9 mouse cellular contexts compared by ENCODE assay signal in the genomic region with DNA sequence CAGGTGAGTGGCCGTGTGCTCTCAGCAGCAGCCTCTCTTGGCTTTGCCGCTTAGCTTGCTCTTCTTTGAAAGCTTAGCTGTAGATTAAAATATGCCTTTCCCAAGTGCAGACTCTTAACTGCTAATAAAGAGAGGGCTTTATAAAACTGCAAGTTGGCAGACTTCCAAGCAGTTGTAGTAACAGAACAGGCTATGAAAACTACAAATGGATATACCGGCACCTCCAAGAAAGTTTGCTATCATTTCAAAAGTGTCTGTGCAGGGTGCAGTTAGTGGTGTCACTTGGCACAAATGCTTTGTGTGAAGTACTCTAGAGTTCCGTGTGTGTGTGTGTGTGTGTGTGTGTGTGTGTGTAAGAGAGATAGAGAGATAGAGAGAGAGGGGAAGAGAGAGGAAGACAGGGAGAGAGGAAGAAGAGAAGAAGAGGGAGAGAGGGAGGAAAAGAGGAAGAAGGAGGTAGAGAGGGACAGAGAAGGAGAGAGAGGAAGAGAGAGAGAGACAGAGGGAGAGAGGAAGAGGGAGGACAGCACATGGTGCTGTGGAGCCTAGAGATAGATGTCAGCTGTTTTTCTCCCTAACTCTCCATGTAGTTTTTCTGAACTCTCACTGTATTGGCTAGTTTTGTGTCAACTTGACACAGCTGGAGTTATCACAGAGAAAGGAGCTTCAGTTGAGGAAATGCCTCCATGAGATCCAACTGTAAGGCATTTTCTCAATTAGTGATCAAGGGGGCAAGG. TPM values are rescaled to one million over a fixed set of nuclear protein-coding genes. Genes with fewer than 3 reads are reported as not detected.
DNase-seq lines count a peak whose midpoint lies in the region; ATAC-seq and TF ChIP-seq lines count a peak whose summit lies in the region.
"Had no signal": no experiment of that assay in that cellular context is flagged by ENCODE, and none has a peak within 500 bp of the region (broad histone marks: within the 10 kb centered on the region; RNA-seq: fewer than 3 reads in every experiment).

No protein-coding gene starts in this region.

- no peak for TF ChIP-seq CTCF in kidney, postnatal 0 days (IDR thresholded peaks at IDR 0.05; ENCODE audit: low read depth)
- TF ChIP-seq CTCF in lung, postnatal 0 days (IDR thresholded peaks at IDR 0.05), result no peak

- H3K9ac ChIP-seq in kidney, postnatal 0 days (ENCODE audit: low read depth, low read length), result peak overlapping the region; percentile 46; the same call in 1 of the 2 replicates
- no peak overlapping the region for H3K9ac ChIP-seq in lung, postnatal 0 days (replicated peaks; ENCODE audit: low read depth)
- no peak overlapping the region; the same call in 1 of the 2 replicates for H3K9ac ChIP-seq in forebrain, embryonic 13.5 days
- H3K9ac ChIP-seq: hindbrain, embryonic 15.5 days had no signal

- peak overlapping the region; percentile 30 for H3K4me3 ChIP-seq in kidney, postnatal 0 days (replicated peaks; ENCODE audit: low read depth, low read length)
- H3K4me3 ChIP-seq in brown adipose tissue, adult 24 weeks (ENCODE audit: insufficient read depth, low read depth, low read length), result peak overlapping the region; percentile 71
- H3K4me3 ChIP-seq in lung, postnatal 0 days (ENCODE audit: low read depth, low read length), result peak overlapping the region; percentile 49
- no peak overlapping the region for H3K4me3 ChIP-seq in forebrain, embryonic 13.5 days
- H3K4me3 ChIP-seq: hindbrain, embryonic 15.5 days had no signal

- H3K27me3 ChIP-seq in kidney, postnatal 0 days (ENCODE audit: insufficient read depth, low read length), result no peaks in the 10 kb centered on the region
- no peaks in the 10 kb centered on the region for H3K27me3 ChIP-seq in lung, postnatal 0 days (replicated peaks; ENCODE audit: insufficient read depth, low read length)
- no peaks in the 10 kb centered on the region for H3K27me3 ChIP-seq in forebrain, embryonic 13.5 days
- H3K27me3 ChIP-seq: hindbrain, embryonic 15.5 days had no signal

- peaks cover 3% of the 10 kb centered on the region; the same call in 1 of the 2 replicates for H3K4me1 ChIP-seq in kidney, postnatal 0 days (replicated peaks; ENCODE audit: insufficient read depth, low read length)
- H3K4me1 ChIP-seq in brown adipose tissue, adult 24 weeks (ENCODE audit: control insufficient read depth, insufficient read depth, insufficient read length, low read length), result peaks cover 3% of the 10 kb centered on the region
- H3K4me1 ChIP-seq in lung, postnatal 0 days (ENCODE audit: insufficient read depth, low read depth, low read length), result no peaks in the 10 kb centered on the region
- peaks cover 5% of the 10 kb centered on the region; the same call in 1 of the 2 replicates for H3K4me1 ChIP-seq in forebrain, embryonic 13.5 days
- H3K4me1 ChIP-seq: hindbrain, embryonic 15.5 days had no signal

- H3K27ac ChIP-seq in kidney, postnatal 0 days, result peak overlapping the region; percentile 77
- peak overlapping the region; percentile 89 for H3K27ac ChIP-seq in brown adipose tissue, adult 24 weeks (replicated peaks; ENCODE audit: low read depth, low read length)
- peak overlapping the region; percentile 69 for H3K27ac ChIP-seq in lung, postnatal 0 days (ENCODE audit: low read length)
- no peak overlapping the region for H3K27ac ChIP-seq in forebrain, embryonic 13.5 days
- H3K27ac ChIP-seq: hindbrain, embryonic 15.5 days had no signal

- no peak for ATAC-seq in kidney, postnatal 0 days (replicated peaks; ENCODE audit: low FRiP score, low read depth)
- 0 out of 2 replicates have a peak, but pooled peaks have one; percentile 8 for ATAC-seq in lung, postnatal 0 days
- ATAC-seq in forebrain, embryonic 13.5 days, result no peak

- 33% methylated on average over 4 of the region's 4 CpGs for WGBS in kidney, postnatal 0 days
- WGBS in lung, postnatal 0 days, result 7% methylated on average over 4 of the region's 4 CpGs
- WGBS in forebrain, embryonic 13.5 days, result 55% methylated on average over 4 of the region's 4 CpGs

- no peaks in the 10 kb centered on the region for H3K36me3 ChIP-seq in kidney, postnatal 0 days (ENCODE audit: insufficient read depth, low read length)
- H3K36me3 ChIP-seq in lung, postnatal 0 days (ENCODE audit: insufficient read depth, low read length), result no peaks in the 10 kb centered on the region
- no peaks in the 10 kb centered on the region for H3K36me3 ChIP-seq in forebrain, embryonic 13.5 days (ENCODE audit: poor library complexity, severe bottlenecking)
- H3K36me3 ChIP-seq: hindbrain, embryonic 15.5 days had no signal

- H3K9me3 ChIP-seq in kidney, postnatal 0 days (replicated peaks; ENCODE audit: low read length), result no peaks in the 10 kb centered on the region
- H3K9me3 ChIP-seq in lung, postnatal 0 days (ENCODE audit: low read length), result no peaks in the 10 kb centered on the region
- no peaks in the 10 kb centered on the region for H3K9me3 ChIP-seq in forebrain, embryonic 13.5 days (replicated peaks)
- H3K9me3 ChIP-seq: hindbrain, embryonic 15.5 days had no signal

- TF ChIP-seq EP300 in lung, postnatal 0 days (IDR thresholded peaks at IDR 0.05), result no peak

- H3K4me2 ChIP-seq in kidney, postnatal 0 days (ENCODE audit: low read length), result peak overlapping the region; percentile 54
- H3K4me2 ChIP-seq in lung, postnatal 0 days (replicated peaks; ENCODE audit: low read depth, low read length), result peak overlapping the region; percentile 67
- no peak overlapping the region for H3K4me2 ChIP-seq in forebrain, embryonic 13.5 days
- H3K4me2 ChIP-seq: hindbrain, embryonic 15.5 days had no signal

- peak; percentile 63 for DNase-seq in kidney, postnatal 0 days (ENCODE audit: low spot score)
- no peak for DNase-seq in kidney, adult 11 months
- DNase-seq in MEL-GATA-1-ER (ENCODE audit: extremely low read depth, low read depth), result peak; percentile 3
- peak; percentile 46 for DNase-seq in lung, postnatal 0 days (ENCODE audit: low spot score)
- DNase-seq in embryo, embryonic 11 days, result no peak
- no peak for DNase-seq in urinary bladder, adult 2 months (ENCODE audit: low spot score)

RNA-seq across cellular contexts. Expression of gene Tnfsf10, which starts 0.6 kb away (rescaled TPM):
- polyA plus RNA-seq in kidney, postnatal 0 days (2015; fragmentation: Nextera tagmentation; extraction: Ambion mirVana), result 3.8 and 4.1 TPM in 2 replicates
- 4.5 and 6.3 TPM in 2 replicates for polyA plus RNA-seq in brown adipose tissue, adult 24 weeks (2012; ENCODE audit: insufficient read depth, insufficient read length, missing spikeins)
- polyA plus RNA-seq in lung, postnatal 0 days (2015; fragmentation: Nextera tagmentation; extraction: Ambion mirVana), result 8.1 and 10.5 TPM in 2 replicates
- 5.5 and 7.9 TPM in 2 replicates for polyA plus RNA-seq in urinary bladder, adult 2 months (2012; rRNA removed)
- polyA plus RNA-seq in forebrain, embryonic 13.5 days (2015; fragmentation: Nextera tagmentation; extraction: Ambion mirVana), result 0.05 TPM in 1 of 2 replicates, not detected in the other

RNA-seq across cellular contexts. Expression of gene Ghsr, which starts 53.7 kb away (rescaled TPM):
- polyA plus RNA-seq in kidney, postnatal 0 days (2015; fragmentation: Nextera tagmentation; extraction: Ambion mirVana), result not detected in 2 replicates
- not detected in 2 replicates for polyA plus RNA-seq in brown adipose tissue, adult 24 weeks (2012; ENCODE audit: insufficient read depth, insufficient read length, missing spikeins)
- not detected in 2 replicates for polyA plus RNA-seq in lung, postnatal 0 days (2015; fragmentation: Nextera tagmentation; extraction: Ambion mirVana)
- not detected in 2 replicates for polyA plus RNA-seq in urinary bladder, adult 2 months (2012; rRNA removed)
- not detected in 2 replicates for polyA plus RNA-seq in forebrain, embryonic 13.5 days (2015; fragmentation: Nextera tagmentation; extraction: Ambion mirVana)

Comparison
In these comparisons a context has a peak if more than half of its experiments do, and no peak if none do; other contexts are left out.
1. DNase-seq: peak in kidney, postnatal 0 days (single experiment), MEL-GATA-1-ER (single experiment) and lung, postnatal 0 days (single experiment); none in kidney, adult 11 months (single experiment), embryo, embryonic 11 days (single experiment) and urinary bladder, adult 2 months (single experiment).